Mouse (Mus musculus) gastrocnemius, adult 2 months (tissue): ENCODE measurements around the gene Tspan32. TPM values are rescaled to one million over a fixed set of nuclear protein-coding genes. Genes with fewer than 3 reads are reported as not detected.

ENCODE experiments used
- DNase-seq: peaks from one replicate; pipeline ENCODE4 v3.0.0; 2022
- H3K27ac ChIP-seq: fragments of 200-600 bp; 2 replicates; pipeline ENCODE4 v1.8.1; 2022; ENCODE audit warnings: mild to moderate bottlenecking
- H3K4me3 ChIP-seq: fragments of 200-600 bp; 2 replicates; pipeline ENCODE4 v1.8.1; 2022; ENCODE audit warnings: mild to moderate bottlenecking, moderate library complexity
- CTCF ChIP-seq: fragments of 200-600 bp; IDR thresholded peaks from 2 replicates; pipeline ENCODE4 v1.8.1; 2022; ENCODE audit warnings: antibody characterized with exemption, mild to moderate bottlenecking, moderate library complexity
- intact Hi-C: fragments of 180-260 bp; cut with DNase I; formaldehyde crosslinking; loops from one replicate; pipeline ENCODE4 v1.15.1; 2025
- total RNA-seq, 2 experiments: library from RNA; stranded (reverse); gene quantifications; 2 replicates each; pipeline ENCODE4 v1.2.3; 2021

Tspan32 gene
- total RNA-seq, 2 experiments from 2014 or later, result 0.23 to 0.39 TPM

DNA sequence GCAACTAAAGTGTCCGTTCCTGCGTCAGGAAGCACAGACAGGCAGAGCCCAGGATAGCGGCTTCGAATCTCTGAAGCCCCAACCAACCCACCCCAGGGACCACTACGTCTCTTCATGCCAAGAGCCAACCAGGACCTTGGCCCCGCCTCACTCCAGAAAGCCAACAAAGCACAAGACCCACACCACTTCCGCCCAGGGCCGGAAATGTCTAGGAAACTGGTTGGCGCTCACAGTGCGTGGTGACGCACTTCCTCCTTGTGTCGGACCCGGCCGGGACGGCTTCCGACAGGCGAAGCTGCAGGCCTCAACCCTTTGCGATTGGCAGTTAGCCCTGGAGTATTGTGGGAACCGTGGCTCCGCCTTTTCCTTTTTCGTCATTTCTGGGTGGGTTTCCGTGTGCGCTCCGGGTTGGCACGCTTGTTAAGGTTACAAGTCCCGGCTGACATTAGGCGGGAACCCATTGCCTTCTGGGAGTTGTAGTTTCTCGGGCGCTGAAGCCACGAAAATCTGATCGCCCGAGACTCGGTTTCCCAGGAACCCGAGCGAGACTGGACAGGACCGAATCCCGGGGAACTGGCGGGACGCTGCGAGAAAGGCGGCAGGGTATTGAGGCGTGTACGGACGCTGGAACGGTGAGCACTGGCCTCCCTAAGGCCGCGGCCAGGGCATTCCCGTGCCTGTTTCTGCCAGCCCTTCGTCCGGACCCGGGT is 64.2 kb downstream of the Tspan32 start, which contains the start of gene Tssc4:
TSS of gene Tssc4 (plus strand) at position 368 of the 710 bp plus-strand sequence.
- intact Hi-C loops, result loop anchor here (2.0 kb wide), 1 partner anchor 16 kb away; the partner anchor contains the start of gene Cd81
- DNase-seq, result peak; percentile 98
- Histone ChIP-seq H3K4me3 (peak within 1 kb of the TSS; percentile 83), H3K27ac (peak within 1 kb of the TSS; percentile 92)
- no peak for TF ChIP-seq CTCF

Other genes starting within 250 kb of the Tspan32 start
- gene Th, start 73.9 kb upstream of the Tspan32 start, total RNA-seq, result under 1 TPM in 1 of 2 experiments, not detected in 1; 0.33 TPM
- gene Ascl2, start 35.8 kb upstream of the Tspan32 start, total RNA-seq, result not detected
- gene Cd81, start 47.7 kb downstream of the Tspan32 start, total RNA-seq, result 100 to 1,000 TPM; 100 to 129 TPM
- gene Tssc4, start 64.2 kb downstream of the Tspan32 start, total RNA-seq, result 1 to 10 TPM; 6.6 to 8.2 TPM
- not detected for gene Trpm5, start 89.6 kb downstream of the Tspan32 start, total RNA-seq
- under 1 TPM; 0.33 to 0.67 TPM for gene Kcnq1, start 101.3 kb downstream of the Tspan32 start, total RNA-seq